In the genomic region with DNA sequence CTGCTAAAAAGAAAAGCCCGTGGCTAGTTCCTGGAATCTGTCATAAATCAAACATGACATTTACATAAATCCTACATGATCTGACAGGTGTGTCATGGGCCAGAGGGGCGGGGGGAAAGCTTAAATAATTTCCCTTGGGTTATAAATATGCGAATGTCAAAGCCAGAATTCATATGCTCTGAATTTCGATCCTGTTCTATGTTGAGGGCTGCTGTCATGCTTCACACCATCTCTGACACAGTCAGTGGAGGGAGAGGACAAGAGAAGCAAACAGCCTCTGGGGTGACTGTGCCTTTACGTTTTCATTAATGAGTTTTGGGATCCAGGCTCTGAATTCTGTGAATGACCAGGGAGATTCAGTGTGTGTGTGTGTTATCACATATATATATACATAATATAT, we compare ENCODE assay signal across 20 mouse cellular contexts. TPM values are rescaled to one million over a fixed set of nuclear protein-coding genes. Genes with fewer than 3 reads are reported as not detected.
"Had no signal": no experiment of that assay in that cellular context is flagged by ENCODE, and none has a peak within 500 bp of the region (broad histone marks: within the 10 kb centered on the region; RNA-seq: fewer than 3 reads in every experiment).

No protein-coding gene starts in this region.

- H3K4me1 ChIP-seq: kidney, embryonic 15.5 days; liver, embryonic 13.5 days; neural tube, embryonic 13.5 days had no signal

- H3K36me3 ChIP-seq: kidney, embryonic 15.5 days; liver, embryonic 13.5 days; neural tube, embryonic 13.5 days; stomach, embryonic 15.5 days had no signal

- DNase-seq: kidney, adult 11 months; kidney, adult 8-10 months; kidney, postnatal 10 days; kidney, postnatal 36 days; layer of hippocampus, postnatal 36 days; liver, embryonic 13.5 days; lung, adult 2 months; lung, postnatal 14 days; lung, postnatal 4 days; right cerebral cortex, postnatal 25 days; spleen, adult 18-20 months; thymus, postnatal 25 days had no signal

- H3K27me3 ChIP-seq: kidney, embryonic 15.5 days; liver, embryonic 13.5 days; neural tube, embryonic 13.5 days; stomach, embryonic 15.5 days had no signal

- H3K4me3 ChIP-seq: kidney, embryonic 15.5 days; left cerebral cortex, adult 2 months; liver, embryonic 13.5 days; myocyte; neural tube, embryonic 13.5 days; stomach, embryonic 15.5 days had no signal

- H3K9ac ChIP-seq: kidney, embryonic 15.5 days; liver, embryonic 13.5 days; neural tube, embryonic 13.5 days; stomach, embryonic 15.5 days had no signal

- H3K9me3 ChIP-seq: kidney, embryonic 15.5 days; liver, embryonic 13.5 days; neural tube, embryonic 13.5 days; stomach, embryonic 15.5 days had no signal

- H3K4me2 ChIP-seq: kidney, embryonic 15.5 days; liver, embryonic 13.5 days; neural tube, embryonic 13.5 days; stomach, embryonic 15.5 days had no signal

- H3K27ac ChIP-seq: kidney, embryonic 15.5 days; left cerebral cortex, adult 2 months; liver, embryonic 13.5 days; neural tube, embryonic 13.5 days; stomach, embryonic 15.5 days had no signal

RNA-seq across cellular contexts. Expression of a gene that starts 45.0 kb away (rescaled TPM):
- total RNA-seq: megakaryocyte-erythroid progenitor cell, adult 5-6 weeks; monocyte, adult 5-6 weeks; neutrophil, adult 5-6 weeks had no signal
- polyA plus RNA-seq: myocyte had no signal
